Mouse (Mus musculus) megakaryocyte, embryonic 14.5 days (primary cell): ENCODE data around the gene Ccdc141. TPM values are rescaled to one million over a fixed set of nuclear protein-coding genes. Genes with fewer than 3 reads are reported as not detected.

Experiments
- H3K27me3 ChIP-seq: replicated peaks from 2 replicates; pipeline ENCODE3; 2012; ENCODE audit warnings: inconsistent platforms
- H3K36me3 ChIP-seq: replicated peaks from 2 replicates; pipeline ENCODE3; 2012; ENCODE audit warnings: low read length, inconsistent platforms, mixed read lengths
- H3K4me1 ChIP-seq: 2 replicates; pipeline ENCODE4 v1.6.1; 2012; ENCODE audit warnings: inconsistent platforms
- H3K4me3 ChIP-seq: replicated peaks from 2 replicates; pipeline ENCODE3; 2012; ENCODE audit warnings: moderate library complexity, mild to moderate bottlenecking, inconsistent platforms
- H3K9me3 ChIP-seq: 2 replicates; pipeline ENCODE4 v1.6.1; 2012; ENCODE audit warnings: inconsistent platforms
- FLI1 ChIP-seq: IDR thresholded peaks from 2 replicates; pipeline ENCODE4 v1.6.1; 2012; ENCODE audit warnings: low read length, inconsistent platforms, mixed read lengths
- GATA1 ChIP-seq: IDR thresholded peaks from 3 replicates; pipeline ENCODE4 v1.6.1; 2012; ENCODE audit warnings: mixed read lengths, low read length, inconsistent platforms, borderline replicate concordance
- polyA plus RNA-seq: library from polyadenylated mRNA; stranded (reverse); fragments of >175 nt; gene quantifications from 2 replicates; pipeline ENCODE4 v1.2.3, GENCODE M21; 2012; ENCODE audit warnings: low replicate concordance; ENCODE audit not compliant: insufficient read depth

Ccdc141 gene
- polyA plus RNA-seq, 1 experiment = 0.19 TPM

- no peaks in the 10 kb centered on the region for H3K27me3 ChIP-seq
- H3K4me3 ChIP-seq = no peak overlapping the region
- TF ChIP-seq GATA1 (no peak), FLI1 (no peak)
- no peaks in the 10 kb centered on the region for H3K36me3 ChIP-seq
- H3K4me1 ChIP-seq = no peaks in the 10 kb centered on the region
- H3K9me3 ChIP-seq = no peaks in the 10 kb centered on the region
Measured at GRCm38 (mm10) chr2:77190891-77191290, 20.5 kb upstream of the Ccdc141 start.

- TF ChIP-seq FLI1 (no peak), GATA1 (no peak)
- Histone ChIP-seq H3K9me3 (no peaks in the 10 kb centered on the region), H3K4me1 (no peaks in the 10 kb centered on the region), H3K27me3 (no peaks in the 10 kb centered on the region), H3K36me3 (no peaks in the 10 kb centered on the region), H3K4me3 (no peak overlapping the region)
Measured at GRCm38 (mm10) chr2:77190301-77190700, 19.9 kb upstream of the Ccdc141 start.

GRCm38 (mm10) chr2:77189671-77190070, 19.2 kb upstream of the Ccdc141 start:
- TF ChIP-seq FLI1 (no peak), GATA1 (no peak)
- Histone ChIP-seq H3K9me3 (no peaks in the 10 kb centered on the region), H3K4me1 (no peaks in the 10 kb centered on the region), H3K36me3 (no peaks in the 10 kb centered on the region), H3K27me3 (no peaks in the 10 kb centered on the region), H3K4me3 (no peak overlapping the region)

GRCm38 (mm10) chr2:77187501-77187900, 17.1 kb upstream of the Ccdc141 start:
- no peak for TF ChIP-seq FLI1
- no peak for TF ChIP-seq GATA1
- H3K9me3 ChIP-seq = no peaks in the 10 kb centered on the region
- H3K4me1 ChIP-seq = no peaks in the 10 kb centered on the region
- no peaks in the 10 kb centered on the region for H3K36me3 ChIP-seq
- no peak overlapping the region for H3K4me3 ChIP-seq
- no peaks in the 10 kb centered on the region for H3K27me3 ChIP-seq

GRCm38 (mm10) chr2:77186912-77187311, 16.5 kb upstream of the Ccdc141 start:
- H3K4me1 ChIP-seq = no peaks in the 10 kb centered on the region
- H3K9me3 ChIP-seq = no peaks in the 10 kb centered on the region
- H3K27me3 ChIP-seq = no peaks in the 10 kb centered on the region
- TF ChIP-seq FLI1 (no peak), GATA1 (no peak)
- no peaks in the 10 kb centered on the region for H3K36me3 ChIP-seq
- H3K4me3 ChIP-seq = no peak overlapping the region

- H3K36me3 ChIP-seq = no peaks in the 10 kb centered on the region
- H3K4me3 ChIP-seq = no peak overlapping the region
- no peaks in the 10 kb centered on the region for H3K9me3 ChIP-seq
- H3K4me1 ChIP-seq = no peaks in the 10 kb centered on the region
- TF ChIP-seq GATA1 = no peak
- TF ChIP-seq FLI1 = no peak
- no peaks in the 10 kb centered on the region for H3K27me3 ChIP-seq
Measured at GRCm38 (mm10) chr2:77184049-77184571, 13.7 kb upstream of the Ccdc141 start.

GRCm38 (mm10) chr2:77183646-77184045, 13.2 kb upstream of the Ccdc141 start:
- no peak for TF ChIP-seq GATA1
- TF ChIP-seq FLI1 = no peak
- Histone ChIP-seq H3K4me3 (no peak overlapping the region), H3K9me3 (no peaks in the 10 kb centered on the region), H3K27me3 (no peaks in the 10 kb centered on the region), H3K4me1 (no peaks in the 10 kb centered on the region), H3K36me3 (no peaks in the 10 kb centered on the region)

GRCm38 (mm10) chr2:77182996-77183380, 12.6 kb upstream of the Ccdc141 start:
- no peaks in the 10 kb centered on the region for H3K27me3 ChIP-seq
- TF ChIP-seq GATA1 (no peak), FLI1 (no peak)
- no peaks in the 10 kb centered on the region for H3K4me1 ChIP-seq
- no peaks in the 10 kb centered on the region for H3K36me3 ChIP-seq
- H3K4me3 ChIP-seq = no peak overlapping the region
- no peaks in the 10 kb centered on the region for H3K9me3 ChIP-seq

- Histone ChIP-seq H3K36me3 (no peaks in the 10 kb centered on the region), H3K4me1 (no peaks in the 10 kb centered on the region), H3K27me3 (no peaks in the 10 kb centered on the region), H3K4me3 (no peak overlapping the region), H3K9me3 (no peaks in the 10 kb centered on the region)
- TF ChIP-seq GATA1 (no peak), FLI1 (no peak)
Measured at GRCm38 (mm10) chr2:77182271-77182995, 12.0 kb upstream of the Ccdc141 start.

GRCm38 (mm10) chr2:77177472-77177871, 7.0 kb upstream of the Ccdc141 start:
- Histone ChIP-seq H3K4me1 (no peaks in the 10 kb centered on the region), H3K36me3 (no peaks in the 10 kb centered on the region), H3K27me3 (no peaks in the 10 kb centered on the region), H3K4me3 (no peak overlapping the region), H3K9me3 (no peaks in the 10 kb centered on the region)
- TF ChIP-seq GATA1 = no peak
- TF ChIP-seq FLI1 = no peak
